Mouse (Mus musculus) ovary, postnatal 14 days (tissue): ENCODE data around the gene Ccng2.

ENCODE experiments used
- DNase-seq: peaks from one replicate; pipeline ENCODE4 v3.0.0; 2022; ENCODE audit warnings: low spot score

Gene Ccng2

GRCm38 (mm10) chr5:93266883-93267704 lies at the start of gene Ccng2:
TSS of gene Ccng2 (plus strand) at chr5:93267257.
- DNase-seq = peak; percentile 90

GRCm38 (mm10) chr5:93218375-93218774 lies 48.7 kb upstream of the Ccng2 start:
- no peak for DNase-seq

- DNase-seq = peak; percentile 31
Measured at GRCm38 (mm10) chr5:93221661-93222060, 45.4 kb upstream of the Ccng2 start.

- DNase-seq = no peak
Measured at GRCm38 (mm10) chr5:93224549-93224948, 42.5 kb upstream of the Ccng2 start.

- DNase-seq = no peak
Measured at GRCm38 (mm10) chr5:93227157-93227556, 39.9 kb upstream of the Ccng2 start.

GRCm38 (mm10) chr5:93229527-93229926 lies 37.5 kb upstream of the Ccng2 start:
- DNase-seq = no peak

GRCm38 (mm10) chr5:93231721-93232120 lies 35.3 kb upstream of the Ccng2 start:
- no peak for DNase-seq

- no peak for DNase-seq
Measured at GRCm38 (mm10) chr5:93232838-93233237, 34.2 kb upstream of the Ccng2 start.

- DNase-seq = no peak
Measured at GRCm38 (mm10) chr5:93234130-93234529, 32.9 kb upstream of the Ccng2 start.

GRCm38 (mm10) chr5:93234605-93235004 lies 32.5 kb upstream of the Ccng2 start:
- DNase-seq = no peak

- no peak for DNase-seq
Measured at GRCm38 (mm10) chr5:93235888-93236287, 31.2 kb upstream of the Ccng2 start.

- DNase-seq = no peak
Measured at GRCm38 (mm10) chr5:93236541-93236940, 30.5 kb upstream of the Ccng2 start.

- no peak for DNase-seq
Measured at GRCm38 (mm10) chr5:93239590-93240544, 27.2 kb upstream of the Ccng2 start.

- no peak for DNase-seq
Measured at GRCm38 (mm10) chr5:93245280-93245679, 21.8 kb upstream of the Ccng2 start.

- DNase-seq = no peak
Measured at GRCm38 (mm10) chr5:93249940-93250578, 17.0 kb upstream of the Ccng2 start.

GRCm38 (mm10) chr5:93251001-93251760 lies 15.9 kb upstream of the Ccng2 start:
- no peak for DNase-seq

GRCm38 (mm10) chr5:93255759-93256265 lies 11.2 kb upstream of the Ccng2 start:
- DNase-seq = no peak

- no peak for DNase-seq
Measured at GRCm38 (mm10) chr5:93256820-93257405, 10.1 kb upstream of the Ccng2 start.

- DNase-seq = no peak
Measured at GRCm38 (mm10) chr5:93259349-93259748, 7.7 kb upstream of the Ccng2 start.

GRCm38 (mm10) chr5:93260983-93261382 lies 6.1 kb upstream of the Ccng2 start:
- no peak for DNase-seq

GRCm38 (mm10) chr5:93262751-93263150 lies 4.3 kb upstream of the Ccng2 start:
- no peak for DNase-seq
